Mouse (Mus musculus) T-helper 1 cell (primary cell): ENCODE measurements at regions not wholly inside any gene's neighbourhood (a gene's known extent, or its start where the extent isn't known, plus 50 kb on each side); places are given as distances from the start of the nearest gene placed in this dataset.

ENCODE experiments used
- in situ Hi-C: fragments of 300-600 bp; cut with MboI, MseI; formaldehyde crosslinking; loops from one replicate; pipeline ENCODE4 v1.15.1; 2025; ENCODE audit warnings: high pct_unique_total_duplicates

GRCm38 (mm10) chr8:86428998-86429651, 151.4 kb downstream of the Abcc12 start:
- in situ Hi-C loops, result no loop called here

- in situ Hi-C loops, result no loop called here
Measured at GRCm38 (mm10) chr8:86428131-86428530, 152.4 kb downstream of the Abcc12 start.

GRCm38 (mm10) chr8:86426056-86426455, 154.4 kb downstream of the Abcc12 start:
- in situ Hi-C loops, result no loop called here

GRCm38 (mm10) chr8:86425382-86425781, 155.1 kb downstream of the Abcc12 start:
- in situ Hi-C loops, result no loop called here

GRCm38 (mm10) chr8:86419059-86419651, 161.3 kb downstream of the Abcc12 start:
- in situ Hi-C loops, result no loop called here

- in situ Hi-C loops, result no loop called here
Measured at GRCm38 (mm10) chr8:86418414-86418981, 162.0 kb downstream of the Abcc12 start.

GRCm38 (mm10) chr8:86415208-86415607, 165.3 kb downstream of the Abcc12 start:
- in situ Hi-C loops, result no loop called here

GRCm38 (mm10) chr8:86411232-86411631, 169.3 kb downstream of the Abcc12 start:
- in situ Hi-C loops, result no loop called here

GRCm38 (mm10) chr8:86406196-86406595, 174.3 kb downstream of the Abcc12 start:
- in situ Hi-C loops, result no loop called here

GRCm38 (mm10) chr8:86403434-86403833, 177.1 kb downstream of the Abcc12 start:
- in situ Hi-C loops, result no loop called here

GRCm38 (mm10) chr8:86401946-86402345, 178.5 kb downstream of the Abcc12 start:
- in situ Hi-C loops, result no loop called here

GRCm38 (mm10) chr8:86395121-86395520, 185.4 kb downstream of the Abcc12 start:
- in situ Hi-C loops, result no loop called here

GRCm38 (mm10) chr8:86393835-86394234, 186.7 kb downstream of the Abcc12 start:
- in situ Hi-C loops, result no loop called here

GRCm38 (mm10) chr8:86393374-86393773, 187.1 kb downstream of the Abcc12 start:
- in situ Hi-C loops, result no loop called here

GRCm38 (mm10) chr8:86390715-86391114, 189.8 kb downstream of the Abcc12 start:
- in situ Hi-C loops, result no loop called here

GRCm38 (mm10) chr8:86389690-86390671, 190.5 kb downstream of the Abcc12 start:
- in situ Hi-C loops, result no loop called here

GRCm38 (mm10) chr8:86385236-86385635, 195.2 kb downstream of the Abcc12 start:
- in situ Hi-C loops, result no loop called here

- in situ Hi-C loops, result no loop called here
Measured at GRCm38 (mm10) chr8:86381977-86382376, 198.5 kb downstream of the Abcc12 start.

- in situ Hi-C loops, result loop anchor here (5.0 kb wide), 1 partner anchor 666 kb away; the partner anchor contains the start of gene Neto2
Measured at GRCm38 (mm10) chr8:86368062-86368461, 212.4 kb downstream of the Abcc12 start.

- in situ Hi-C loops, result loop anchor here (5.0 kb wide), 1 partner anchor 664 kb away; the partner anchor contains the start of gene Neto2
Measured at GRCm38 (mm10) chr8:86366636-86367035, 213.8 kb downstream of the Abcc12 start.

GRCm38 (mm10) chr8:86365726-86366125, 214.8 kb downstream of the Abcc12 start:
- in situ Hi-C loops, result loop anchor here (5.0 kb wide), 1 partner anchor 663 kb away; the partner anchor contains the start of gene Neto2

- in situ Hi-C loops, result loop anchor here (5.0 kb wide), 1 partner anchor 663 kb away; the partner anchor contains the start of gene Neto2
Measured at GRCm38 (mm10) chr8:86364898-86365297, 215.6 kb downstream of the Abcc12 start.
